Mouse (Mus musculus) midbrain, embryonic 13.5 days (tissue): Measurements from ENCODE around the gene Ranbp9. TPM values are rescaled to one million over a fixed set of nuclear protein-coding genes. Genes with fewer than 3 reads are reported as not detected.

Experiments
- ATAC-seq: fragments of 200-750 bp; cut with Nextera tagmentation; 2 replicates; pipeline ENCODE4 v1.8.0; 2017; ENCODE audit warnings: mild to moderate bottlenecking, moderate TSS enrichment, moderate library complexity
- H3K27ac ChIP-seq: fragments of 300-500 bp; sonication (generic); 2 replicates; pipeline ENCODE4 v1.5.1; 2015; ENCODE audit warnings: inconsistent platforms, mild to moderate bottlenecking, moderate library complexity
- H3K27me3 ChIP-seq: fragments of 300-500 bp; sonication (generic); 2 replicates; pipeline ENCODE4 v1.6.1; 2015; ENCODE audit warnings: mild to moderate bottlenecking, inconsistent platforms
- H3K36me3 ChIP-seq: fragments of 300-500 bp; sonication (generic); 2 replicates; pipeline ENCODE4 v1.6.1; 2015; ENCODE audit warnings: mild to moderate bottlenecking, inconsistent platforms
- H3K4me1 ChIP-seq: fragments of 300-500 bp; sonication (generic); replicated peaks from 2 replicates; pipeline ENCODE4 v1.6.1; 2015; ENCODE audit warnings: inconsistent platforms
- H3K4me2 ChIP-seq: fragments of 300-500 bp; sonication (generic); replicated peaks from 2 replicates; pipeline ENCODE4 v1.6.1; 2015; ENCODE audit warnings: moderate library complexity, mild to moderate bottlenecking, inconsistent platforms
- H3K4me3 ChIP-seq: fragments of 300-500 bp; sonication (generic); replicated peaks from 2 replicates; pipeline ENCODE4 v1.5.1; 2015; ENCODE audit warnings: mild to moderate bottlenecking, inconsistent platforms
- H3K9ac ChIP-seq: fragments of 300-500 bp; sonication (generic); replicated peaks from 2 replicates; pipeline ENCODE4 v1.6.1; 2015; ENCODE audit warnings: mild to moderate bottlenecking, inconsistent platforms
- H3K9me3 ChIP-seq: fragments of 300-500 bp; sonication (generic); 2 replicates; pipeline ENCODE4 v1.6.1; 2016; ENCODE audit warnings: mild to moderate bottlenecking, inconsistent platforms
- WGBS: fragments of 180-500 bp; shearing (Covaris S2); methylation state at CpG from one replicate; pipeline ENCODE4 v1.1.7; 2015; 5-methylcytosine and 5-hydroxymethylcytosine counted together
- polyA plus RNA-seq: library from polyadenylated mRNA; unstranded; fragments of >200 nt; fragmentation: Nextera tagmentation; extraction: Ambion mirVana; gene quantifications from 2 replicates; pipeline ENCODE4 v1.2.1, GENCODE M21; 2015

The Ranbp9 gene
- polyA plus RNA-seq, 1 experiment from 2014 or later, result 14.4 TPM

DNA sequence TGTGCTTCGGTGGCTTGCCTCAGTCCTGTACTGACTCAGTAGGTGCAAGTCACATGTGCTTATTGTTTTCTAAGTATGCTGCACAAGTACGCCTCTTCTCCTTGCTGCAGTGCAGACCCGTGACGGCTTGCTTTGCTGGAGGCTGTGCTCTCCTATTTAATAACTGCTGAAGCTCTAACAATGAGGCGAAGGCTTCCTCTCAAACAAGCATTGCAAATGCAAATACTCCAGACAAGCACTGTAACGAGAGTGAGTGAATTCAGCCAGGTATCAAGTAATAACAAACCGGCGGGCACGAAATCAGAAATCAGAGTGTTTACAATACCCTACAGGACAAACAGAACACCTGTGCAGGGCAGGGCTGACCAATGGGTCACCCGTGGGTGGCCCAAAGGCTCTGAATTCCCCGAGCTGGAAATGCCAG is 12.0 kb upstream of the Ranbp9 start:
- ATAC-seq, result 0 out of 2 replicates have a peak, but pooled peaks have one; percentile 60
- Histone ChIP-seq H3K27me3 (no peaks in the 10 kb centered on the region), H3K9ac (no peak overlapping the region), H3K4me1 (peaks cover 13% of the 10 kb centered on the region), H3K9me3 (no peaks in the 10 kb centered on the region), H3K27ac (peak overlapping the region; percentile 19; the same call in 1 of the 2 replicates), H3K4me2 (no peak overlapping the region), H3K4me3 (no peak overlapping the region), H3K36me3 (no peaks in the 10 kb centered on the region)
- 61% methylated on average over 11 of the region's 11 CpGs for WGBS

DNA sequence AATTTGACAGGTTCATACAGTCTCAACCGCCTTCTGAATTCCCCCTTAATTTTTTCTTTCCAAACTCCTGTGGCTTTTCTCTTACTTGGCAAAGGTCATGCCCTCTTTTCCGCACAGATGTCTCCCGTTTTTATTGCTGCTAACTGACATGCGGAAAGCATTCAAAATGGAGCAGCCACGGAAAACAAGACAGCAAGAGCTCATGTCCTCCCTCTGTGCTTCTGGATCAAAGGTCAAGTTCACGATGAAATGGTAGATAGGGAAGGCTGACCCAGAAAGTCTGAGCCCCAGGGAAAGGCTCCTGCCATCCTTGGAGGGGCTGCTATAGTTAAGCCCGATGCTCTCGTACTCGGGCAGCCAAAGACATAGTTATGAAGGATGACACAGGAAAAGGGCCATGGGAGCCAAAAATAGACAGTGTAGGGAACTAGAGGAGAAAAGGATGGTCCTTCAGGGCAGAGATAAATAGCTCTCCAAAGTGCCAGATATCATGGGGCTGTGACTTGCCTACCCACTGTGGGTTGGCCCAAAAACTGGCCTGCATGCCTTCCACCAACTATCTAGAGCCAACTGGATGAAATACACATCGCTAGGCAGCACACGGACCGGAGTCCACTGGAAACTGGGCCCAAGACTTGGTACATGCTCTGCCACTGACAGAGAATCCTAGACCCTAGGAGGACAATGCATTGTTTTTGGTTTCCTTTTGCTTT is 5.6 kb upstream of the Ranbp9 start:
- Histone ChIP-seq H3K9me3 (no peaks in the 10 kb centered on the region), H3K36me3 (no peaks in the 10 kb centered on the region), H3K27me3 (no peaks in the 10 kb centered on the region), H3K9ac (no peak overlapping the region), H3K4me3 (no peak overlapping the region), H3K4me2 (no peak overlapping the region), H3K27ac (no peak overlapping the region), H3K4me1 (peaks cover 7% of the 10 kb centered on the region)
- no peak for ATAC-seq
- WGBS, result 70% methylated on average over 12 of the region's 12 CpGs

DNA sequence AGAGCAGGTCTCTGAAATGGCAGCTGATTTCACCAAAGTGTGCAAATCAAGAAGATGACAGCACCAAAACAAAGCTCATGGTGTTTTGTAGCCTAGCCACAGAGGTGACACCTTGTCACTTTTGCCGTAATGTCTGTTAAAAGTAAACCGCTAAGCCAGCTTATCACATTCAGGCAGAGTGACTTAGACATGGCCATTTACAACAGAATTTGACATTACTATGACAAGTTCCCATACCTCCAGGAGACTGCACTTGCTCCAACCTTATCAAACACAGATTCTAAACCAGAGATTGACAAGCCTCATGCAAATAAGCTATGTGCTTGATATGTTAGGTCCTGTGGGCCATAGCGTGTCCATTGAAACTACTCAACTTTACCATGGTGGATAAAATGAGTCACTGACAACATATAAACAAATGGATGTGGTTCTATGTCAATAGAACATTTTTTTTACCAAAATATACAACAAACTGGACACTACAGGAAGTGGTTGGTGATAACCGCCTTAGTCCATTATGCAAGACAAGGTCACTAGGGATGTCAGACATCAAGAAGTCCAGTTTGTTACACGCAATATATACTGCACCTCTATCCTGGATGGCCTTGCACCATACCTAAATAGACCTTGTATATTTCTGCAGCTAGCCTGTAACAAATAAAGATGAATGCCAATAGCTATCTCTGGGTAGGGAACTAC is 4.3 kb upstream of the Ranbp9 start:
- H3K9me3 ChIP-seq, result no peaks in the 10 kb centered on the region
- 94% methylated on average over 5 of the region's 5 CpGs for WGBS
- H3K4me2 ChIP-seq, result no peak overlapping the region
- no peak overlapping the region for H3K27ac ChIP-seq
- peaks cover 7% of the 10 kb centered on the region for H3K4me1 ChIP-seq
- H3K27me3 ChIP-seq, result no peaks in the 10 kb centered on the region
- no peak for ATAC-seq
- H3K4me3 ChIP-seq, result no peak overlapping the region
- H3K9ac ChIP-seq, result no peak overlapping the region
- H3K36me3 ChIP-seq, result no peaks in the 10 kb centered on the region

DNA sequence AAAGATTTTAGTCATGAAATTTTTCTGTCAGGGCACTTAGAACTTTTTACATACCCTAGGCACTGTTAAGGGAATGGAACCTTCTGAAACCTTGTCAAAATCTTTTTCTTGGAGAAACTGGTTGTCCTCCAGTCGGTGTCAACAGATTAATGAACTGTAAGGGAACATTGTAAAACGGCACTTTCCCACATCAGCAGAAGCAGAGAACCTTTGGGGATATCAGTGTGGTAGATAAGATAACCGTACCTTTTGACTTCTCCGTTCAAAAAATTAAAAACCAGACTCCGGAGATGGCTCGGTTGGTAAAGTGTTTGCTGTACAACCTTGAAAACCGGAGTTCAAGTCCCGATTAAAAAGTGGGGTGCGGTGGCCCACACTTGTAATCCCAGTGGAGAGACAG is 1.7 kb upstream of the Ranbp9 start:
- H3K27ac ChIP-seq, result no peak overlapping the region
- no peaks in the 10 kb centered on the region for H3K36me3 ChIP-seq
- ATAC-seq, result no peak
- H3K4me3 ChIP-seq, result no peak overlapping the region
- peaks cover 20% of the 10 kb centered on the region for H3K4me1 ChIP-seq
- no peak overlapping the region for H3K9ac ChIP-seq
- no peaks in the 10 kb centered on the region for H3K9me3 ChIP-seq
- no peak overlapping the region for H3K4me2 ChIP-seq
- H3K27me3 ChIP-seq, result no peaks in the 10 kb centered on the region
- 94% methylated on average over 9 of the region's 9 CpGs for WGBS

DNA sequence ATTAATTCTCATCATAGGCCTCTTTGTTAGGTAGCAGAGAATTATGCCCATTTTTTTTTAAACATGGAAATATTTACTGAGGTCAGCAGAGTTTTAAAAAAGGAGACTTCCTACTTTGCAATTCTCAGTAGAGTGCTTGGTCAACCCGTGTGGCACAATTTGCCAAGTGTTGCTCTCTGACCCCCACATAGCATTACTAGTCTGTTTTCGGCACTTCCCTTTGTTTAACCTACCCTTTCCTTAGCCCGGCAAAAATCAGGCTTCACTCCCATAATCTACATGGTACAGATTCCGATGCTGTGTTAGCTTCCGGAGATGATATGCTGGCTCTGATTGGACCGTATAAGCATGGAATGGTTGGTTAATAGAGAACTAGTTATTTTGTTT is 770 bp upstream of the Ranbp9 start:
- peak overlapping the region; percentile 98 for H3K9ac ChIP-seq
- H3K4me2 ChIP-seq, result peak overlapping the region; percentile 64
- no peaks in the 10 kb centered on the region for H3K36me3 ChIP-seq
- WGBS, result 37% methylated on average over 6 of the region's 6 CpGs
- peak overlapping the region; percentile 88 for H3K4me3 ChIP-seq
- ATAC-seq, result 0 out of 2 replicates have a peak, but pooled peaks have one; percentile 19
- no peaks in the 10 kb centered on the region for H3K27me3 ChIP-seq
- H3K4me1 ChIP-seq, result peaks cover 27% of the 10 kb centered on the region
- peak overlapping the region; percentile 100 for H3K27ac ChIP-seq
- no peaks in the 10 kb centered on the region for H3K9me3 ChIP-seq

DNA sequence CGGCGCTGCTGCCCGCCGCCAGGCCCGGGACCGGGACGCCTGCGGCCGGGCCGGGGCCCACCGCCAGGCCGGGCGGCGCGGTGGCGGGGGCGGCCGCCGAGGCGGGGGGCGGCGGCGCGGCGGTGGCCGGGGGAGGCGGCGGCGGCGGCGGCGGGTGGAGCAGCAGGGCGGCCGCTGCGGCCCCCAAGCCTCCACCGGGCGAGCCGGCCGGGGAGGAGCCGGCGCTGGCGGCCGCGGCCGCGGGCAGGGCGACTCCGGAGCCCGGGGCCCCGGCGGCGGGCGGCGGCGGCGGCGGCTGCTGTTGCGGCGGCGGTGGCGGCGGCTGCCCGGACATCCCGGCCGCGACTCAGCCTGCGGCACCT is 506 bp downstream of the Ranbp9 start:
- H3K4me3 ChIP-seq, result peak overlapping the region; percentile 88
- 0 out of 2 replicates have a peak, but pooled peaks have one; percentile 21 for ATAC-seq
- H3K36me3 ChIP-seq, result no peaks in the 10 kb centered on the region
- H3K4me1 ChIP-seq, result peaks cover 37% of the 10 kb centered on the region
- H3K9ac ChIP-seq, result peak overlapping the region; percentile 98
- H3K27me3 ChIP-seq, result no peaks in the 10 kb centered on the region
- peak overlapping the region; percentile 100 for H3K27ac ChIP-seq
- WGBS, result under 1% methylated on average over 31 of the region's 67 CpGs
- H3K4me2 ChIP-seq, result peak overlapping the region; percentile 64
- H3K9me3 ChIP-seq, result no peaks in the 10 kb centered on the region

DNA sequence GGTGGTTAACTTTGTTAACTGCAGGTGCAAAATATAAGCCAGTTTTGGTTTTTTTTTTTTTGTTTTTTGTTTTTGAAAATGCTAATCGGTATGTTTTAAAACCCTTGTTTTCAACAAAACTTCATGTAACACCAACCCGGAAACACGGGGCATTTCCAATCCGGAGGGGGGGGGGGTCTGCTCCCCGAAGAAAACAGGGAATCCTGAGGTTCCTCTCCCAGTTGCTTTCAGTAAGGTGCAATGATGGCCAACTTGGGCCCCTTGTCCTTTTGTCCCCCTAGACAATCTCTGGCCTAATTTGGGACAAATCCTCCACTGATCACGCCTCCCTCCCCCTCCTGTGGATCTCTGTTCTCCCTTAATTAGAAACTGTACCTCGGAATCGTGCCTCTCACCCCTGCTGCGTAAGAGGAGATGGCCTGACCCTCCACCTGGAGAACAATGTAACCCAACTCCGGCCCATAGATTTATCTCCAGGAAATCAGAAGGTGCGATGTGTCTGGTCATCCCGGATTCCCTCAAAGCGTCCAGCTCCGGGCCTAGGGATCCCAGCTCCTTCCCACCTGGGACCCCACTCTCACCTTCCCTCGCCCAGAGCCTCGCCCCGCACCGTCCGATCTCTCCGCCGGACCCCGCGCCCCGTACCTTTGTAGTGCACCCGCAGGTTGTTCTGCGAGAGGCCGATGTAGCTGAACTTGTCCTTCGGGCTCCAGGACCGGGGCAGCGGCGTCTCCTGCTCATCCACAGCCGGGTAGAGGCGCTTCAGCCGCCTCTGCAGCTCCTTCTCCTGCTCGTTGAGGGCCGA is 1.1 kb downstream of the Ranbp9 start:
- Histone ChIP-seq H3K36me3 (no peaks in the 10 kb centered on the region), H3K4me1 (peaks cover 40% of the 10 kb centered on the region), H3K4me3 (peak overlapping the region; percentile 88), H3K9ac (peak overlapping the region; percentile 98), H3K27ac (peak overlapping the region; percentile 100), H3K27me3 (no peaks in the 10 kb centered on the region), H3K9me3 (no peaks in the 10 kb centered on the region), H3K4me2 (peak overlapping the region; percentile 64)
- WGBS, result under 1% methylated on average over 35 of the region's 36 CpGs
- ATAC-seq, result peak; percentile 55

DNA sequence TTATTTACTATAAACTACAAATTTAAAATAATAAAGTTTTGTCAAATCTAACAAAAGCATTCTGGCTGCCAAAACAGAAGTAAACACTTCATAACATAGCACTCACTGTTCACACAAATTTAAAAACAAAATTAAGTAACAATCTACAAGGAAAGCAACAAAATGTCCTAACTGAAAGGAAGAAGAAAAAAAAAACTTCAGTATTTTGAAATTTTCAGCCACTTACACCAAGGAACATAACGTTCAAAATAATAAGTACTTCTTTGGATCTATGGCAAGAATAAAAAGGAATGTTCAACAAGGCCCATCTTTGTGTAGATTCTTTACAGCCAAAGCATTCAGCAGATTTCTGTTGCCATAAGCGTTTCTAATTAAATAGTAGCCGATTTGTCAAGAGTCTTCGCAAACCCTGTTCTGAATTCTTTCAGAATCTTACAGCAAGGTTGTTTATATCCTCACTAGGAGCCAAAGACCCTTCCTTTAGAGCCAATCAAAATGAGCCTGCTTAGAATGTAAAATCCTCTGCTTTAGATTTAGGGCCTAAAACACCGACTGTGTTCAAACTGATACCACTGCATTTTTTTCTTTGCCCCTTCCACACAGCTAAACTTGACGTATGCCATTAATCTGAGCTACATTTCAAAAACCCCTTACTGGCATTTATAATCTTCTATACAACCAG is 1.9 kb downstream of the Ranbp9 start:
- H3K4me3 ChIP-seq, result peak overlapping the region; percentile 88
- H3K27ac ChIP-seq, result peak overlapping the region; percentile 100
- peak overlapping the region; percentile 98 for H3K9ac ChIP-seq
- peak overlapping the region; percentile 64 for H3K4me2 ChIP-seq
- peaks cover 46% of the 10 kb centered on the region for H3K4me1 ChIP-seq
- no peaks in the 10 kb centered on the region for H3K36me3 ChIP-seq
- 3% methylated on average over 6 of the region's 6 CpGs for WGBS
- no peak for ATAC-seq
- no peaks in the 10 kb centered on the region for H3K9me3 ChIP-seq
- H3K27me3 ChIP-seq, result no peaks in the 10 kb centered on the region

GRCm38 (mm10) chr13:43478586-43478985 is 2.5 kb downstream of the Ranbp9 start:
- 29% methylated on average over 8 of the region's 8 CpGs for WGBS
- H3K9ac ChIP-seq, result peak overlapping the region; percentile 34
- peak overlapping the region; percentile 88 for H3K4me3 ChIP-seq
- no peaks in the 10 kb centered on the region for H3K9me3 ChIP-seq
- H3K36me3 ChIP-seq, result no peaks in the 10 kb centered on the region
- H3K4me1 ChIP-seq, result peaks cover 51% of the 10 kb centered on the region
- peak overlapping the region; percentile 64 for H3K4me2 ChIP-seq
- H3K27ac ChIP-seq, result no peak overlapping the region
- ATAC-seq, result no peak
- no peaks in the 10 kb centered on the region for H3K27me3 ChIP-seq

GRCm38 (mm10) chr13:43477098-43477697 is 3.9 kb downstream of the Ranbp9 start:
- Histone ChIP-seq H3K4me1 (peaks cover 56% of the 10 kb centered on the region), H3K4me3 (no peak overlapping the region), H3K36me3 (no peaks in the 10 kb centered on the region), H3K4me2 (peak overlapping the region; percentile 49; the same call in 1 of the 2 replicates), H3K27ac (no peak overlapping the region), H3K9ac (no peak overlapping the region), H3K27me3 (no peaks in the 10 kb centered on the region), H3K9me3 (no peaks in the 10 kb centered on the region)
- ATAC-seq, result no peak
- WGBS, result 86% methylated on average over 3 of the region's 3 CpGs

- Histone ChIP-seq H3K4me3 (no peak overlapping the region), H3K9ac (no peak overlapping the region), H3K36me3 (no peaks in the 10 kb centered on the region), H3K4me2 (no peak overlapping the region), H3K9me3 (no peaks in the 10 kb centered on the region), H3K4me1 (peaks cover 52% of the 10 kb centered on the region), H3K27me3 (no peaks in the 10 kb centered on the region), H3K27ac (no peak overlapping the region)
- no peak for ATAC-seq
- 89% methylated on average over 7 of the region's 7 CpGs for WGBS
Measured at GRCm38 (mm10) chr13:43476226-43476625, 4.9 kb downstream of the Ranbp9 start.
